Mouse (Mus musculus): Measurements from ENCODE around the gene Trmt1.

Trmt1 gene

GRCm38 (mm10) chr8:84730541-84731370, 44.6 kb downstream of the Trmt1 start:
- DNase-seq (ENCODE audit: low spot score in 2 of 2), result no peak

DNA sequence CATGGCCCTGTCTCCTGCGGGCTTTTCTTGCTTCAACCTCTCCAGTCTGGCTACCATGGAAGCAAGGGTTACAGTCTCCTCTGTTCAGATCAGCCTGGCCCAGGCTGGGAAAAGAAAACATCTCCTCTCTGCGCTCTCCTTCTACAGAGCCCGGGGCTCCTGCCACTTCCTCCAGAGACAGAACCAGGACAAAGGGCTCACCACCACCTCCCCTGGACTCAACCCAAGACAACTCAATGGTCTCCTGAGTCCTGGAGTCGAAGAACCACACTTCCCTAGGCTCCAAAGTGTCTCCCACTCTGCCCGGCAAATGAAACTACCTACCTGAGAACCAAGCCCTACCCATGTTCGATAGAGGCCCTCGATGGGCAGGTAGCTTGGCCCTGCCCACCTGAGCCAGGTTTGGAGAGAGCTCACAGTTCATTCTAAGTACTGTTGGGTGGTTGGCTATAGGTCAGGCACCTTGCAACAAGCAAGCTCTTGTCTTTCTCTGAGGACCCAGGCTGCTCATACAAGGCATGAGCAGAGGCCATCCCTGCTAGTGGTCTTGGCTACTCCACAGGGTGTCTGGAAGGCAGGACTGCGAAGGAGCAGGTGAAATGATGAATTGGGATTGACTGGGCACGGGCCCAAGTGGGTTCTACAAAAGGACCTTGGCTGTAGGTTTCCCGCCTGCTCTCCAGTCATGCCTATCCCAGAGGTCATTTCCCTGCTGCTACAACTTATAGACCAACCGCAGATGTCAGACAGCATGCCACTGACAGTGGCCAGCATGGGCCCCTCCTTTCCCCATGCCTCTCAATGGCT, 45.5 kb downstream of the Trmt1 start:
- no peak for DNase-seq (ENCODE audit: low spot score in 2 of 2)

DNA sequence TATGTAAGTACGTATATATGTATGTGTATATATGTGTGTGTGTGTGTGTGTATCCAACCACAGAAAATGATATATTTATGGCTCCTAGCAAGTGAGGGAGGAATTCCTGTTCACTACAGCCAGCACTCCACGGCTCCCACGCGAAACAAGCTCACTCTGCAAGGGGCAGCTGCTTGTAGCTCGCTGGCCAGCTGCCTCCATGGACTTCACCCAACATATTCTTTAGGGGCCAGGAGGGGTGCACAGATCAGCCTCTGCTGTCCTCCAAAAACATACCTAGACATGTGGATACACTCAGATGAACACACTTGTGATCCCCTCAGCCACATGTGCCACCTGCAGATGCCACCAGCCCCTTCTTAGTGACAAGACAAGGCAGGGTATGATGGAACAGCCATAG, 46.4 kb downstream of the Trmt1 start:
- no peak for DNase-seq (ENCODE audit: low spot score in 2 of 2)

DNA sequence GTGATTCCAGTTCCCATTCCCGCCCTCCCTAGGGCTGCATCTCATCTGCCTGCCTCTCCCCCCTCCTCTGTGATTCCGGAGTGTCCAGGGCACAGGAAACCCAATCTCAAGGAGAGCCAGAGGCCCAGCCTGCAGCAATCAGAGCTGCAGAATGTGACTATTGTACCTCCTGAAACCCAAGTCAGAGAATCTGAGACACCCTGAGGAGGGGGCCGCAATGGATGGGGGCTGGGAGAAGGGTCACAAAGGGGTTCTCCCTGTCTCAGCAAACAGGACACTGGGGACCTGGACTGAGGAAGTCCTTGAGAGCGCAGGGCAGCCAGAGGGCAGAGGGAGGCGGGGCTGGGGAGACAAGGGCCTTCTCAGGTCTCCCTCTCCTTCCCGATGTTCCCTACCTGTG, 46.9 kb downstream of the Trmt1 start:
- no peak for DNase-seq (ENCODE audit: low spot score in 2 of 2)

DNA sequence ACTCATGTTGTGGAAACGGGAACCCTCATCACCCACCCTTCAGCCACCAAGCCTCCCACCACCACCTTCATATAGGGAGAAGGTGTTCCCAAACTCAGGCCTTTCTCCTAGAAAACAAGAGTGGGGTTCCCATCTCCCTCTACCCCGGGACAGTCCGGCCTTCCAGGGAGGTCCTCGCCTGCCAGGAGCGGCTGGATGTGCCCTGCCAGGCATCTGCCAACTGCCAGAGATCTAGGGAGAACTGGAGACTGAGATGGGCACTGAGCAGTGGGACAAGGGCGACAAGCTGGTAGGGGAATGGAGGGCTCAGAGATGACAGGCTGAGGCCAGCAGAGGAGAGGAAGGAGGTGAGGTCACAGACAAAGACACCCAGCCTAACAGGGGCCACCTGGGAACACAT, 47.9 kb downstream of the Trmt1 start:
- DNase-seq (ENCODE audit: low spot score in 2 of 2), result no peak

DNA sequence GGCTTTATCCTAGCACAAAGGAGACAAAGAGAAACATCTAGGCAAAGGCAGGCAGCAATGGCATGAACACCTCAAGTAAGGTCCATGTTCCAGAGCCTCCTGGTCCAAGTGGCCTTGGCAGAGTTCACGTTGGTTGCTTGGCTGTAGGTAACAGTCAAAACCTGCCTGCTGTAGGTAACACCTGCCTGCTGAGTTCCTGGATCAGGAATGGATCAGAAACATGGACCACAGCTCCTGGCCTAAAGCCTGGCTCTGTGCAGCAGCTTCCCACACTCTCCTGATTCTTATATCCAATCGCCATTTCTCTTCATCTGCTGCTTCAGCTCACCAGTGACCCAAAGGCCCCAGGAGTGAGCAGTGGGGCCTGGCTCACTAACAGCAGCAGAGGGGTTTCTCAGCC, 48.6 kb downstream of the Trmt1 start:
- DNase-seq (ENCODE audit: low spot score in 2 of 2), result no peak

DNA sequence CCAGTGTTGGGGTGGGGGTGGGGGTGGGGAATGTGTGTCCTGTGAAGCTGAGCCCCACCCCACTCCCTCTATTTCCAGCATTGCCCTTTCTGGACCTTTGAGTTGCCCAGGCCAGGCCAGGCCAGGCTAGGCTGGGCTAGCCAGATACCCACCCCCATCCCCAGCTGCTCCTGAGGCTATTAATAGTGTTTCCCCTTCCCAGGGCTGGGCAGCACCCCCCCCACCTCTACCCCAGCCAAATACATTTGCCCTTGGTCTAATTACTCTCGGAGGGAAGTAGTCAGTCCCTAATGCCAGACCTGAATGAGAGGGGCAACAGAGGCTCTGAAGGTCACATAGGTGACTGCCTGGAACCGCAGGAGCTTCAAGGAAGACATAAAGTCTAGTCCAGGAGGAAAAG, 49.5 kb downstream of the Trmt1 start:
- no peak for DNase-seq (ENCODE audit: low spot score in 2 of 2)

DNA sequence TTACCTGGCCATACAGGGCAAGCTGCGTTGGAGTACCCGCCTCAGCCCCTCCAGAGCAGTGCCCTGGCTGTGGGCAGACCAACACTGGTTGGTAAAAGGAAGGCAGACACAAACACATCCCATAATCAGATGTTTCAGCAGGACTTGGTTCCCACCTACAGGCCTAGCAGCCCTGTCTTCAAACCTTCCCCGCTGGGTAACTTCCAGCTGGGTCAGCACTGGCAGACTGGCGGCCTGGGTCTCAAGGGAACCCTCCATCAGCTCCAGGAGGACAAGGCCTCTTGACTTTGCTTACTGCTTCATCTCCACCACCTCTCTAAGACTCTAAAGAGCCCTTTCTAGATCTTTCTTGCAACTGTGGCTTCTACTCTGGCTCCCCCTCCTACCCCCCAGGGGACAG, 50.4 kb downstream of the Trmt1 start:
- DNase-seq (ENCODE audit: low spot score in 2 of 2), result no peak

GRCm38 (mm10) chr8:84737608-84738007, 51.5 kb downstream of the Trmt1 start:
- peak; percentile 55 to 77 for DNase-seq (ENCODE audit: low spot score in 2 of 2)

DNA sequence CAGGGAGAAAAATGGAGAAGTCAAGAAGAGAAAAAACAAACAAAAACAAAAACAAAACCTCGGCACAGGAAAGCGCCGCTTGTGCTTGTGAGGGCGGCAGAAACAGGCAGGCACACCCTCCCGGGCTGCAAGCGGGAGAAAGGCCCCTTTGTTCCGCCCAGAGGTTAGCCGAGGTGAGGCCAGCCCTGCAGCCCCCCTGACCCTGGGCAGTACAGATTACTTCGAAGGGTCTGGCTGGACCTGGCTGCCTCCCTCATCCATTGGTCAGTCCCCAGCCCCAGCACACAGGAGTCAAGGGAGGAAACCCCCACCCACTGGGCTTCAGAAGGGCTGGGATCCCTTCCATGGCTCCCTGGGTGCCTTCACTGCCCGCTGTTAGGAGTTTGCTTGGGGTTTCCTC, 52.2 kb downstream of the Trmt1 start:
- DNase-seq (ENCODE audit: low spot score in 2 of 2), result no peak

- DNase-seq (ENCODE audit: low spot score in 2 of 2), result no peak
Measured at GRCm38 (mm10) chr8:84738715-84739400, 52.8 kb downstream of the Trmt1 start.

- DNase-seq (ENCODE audit: low spot score in 2 of 2), result no peak
Measured at GRCm38 (mm10) chr8:84739401-84739742, 53.3 kb downstream of the Trmt1 start.

GRCm38 (mm10) chr8:84740895-84741843, 55.1 kb downstream of the Trmt1 start:
- no peak for DNase-seq (ENCODE audit: low spot score in 2 of 2)

DNA sequence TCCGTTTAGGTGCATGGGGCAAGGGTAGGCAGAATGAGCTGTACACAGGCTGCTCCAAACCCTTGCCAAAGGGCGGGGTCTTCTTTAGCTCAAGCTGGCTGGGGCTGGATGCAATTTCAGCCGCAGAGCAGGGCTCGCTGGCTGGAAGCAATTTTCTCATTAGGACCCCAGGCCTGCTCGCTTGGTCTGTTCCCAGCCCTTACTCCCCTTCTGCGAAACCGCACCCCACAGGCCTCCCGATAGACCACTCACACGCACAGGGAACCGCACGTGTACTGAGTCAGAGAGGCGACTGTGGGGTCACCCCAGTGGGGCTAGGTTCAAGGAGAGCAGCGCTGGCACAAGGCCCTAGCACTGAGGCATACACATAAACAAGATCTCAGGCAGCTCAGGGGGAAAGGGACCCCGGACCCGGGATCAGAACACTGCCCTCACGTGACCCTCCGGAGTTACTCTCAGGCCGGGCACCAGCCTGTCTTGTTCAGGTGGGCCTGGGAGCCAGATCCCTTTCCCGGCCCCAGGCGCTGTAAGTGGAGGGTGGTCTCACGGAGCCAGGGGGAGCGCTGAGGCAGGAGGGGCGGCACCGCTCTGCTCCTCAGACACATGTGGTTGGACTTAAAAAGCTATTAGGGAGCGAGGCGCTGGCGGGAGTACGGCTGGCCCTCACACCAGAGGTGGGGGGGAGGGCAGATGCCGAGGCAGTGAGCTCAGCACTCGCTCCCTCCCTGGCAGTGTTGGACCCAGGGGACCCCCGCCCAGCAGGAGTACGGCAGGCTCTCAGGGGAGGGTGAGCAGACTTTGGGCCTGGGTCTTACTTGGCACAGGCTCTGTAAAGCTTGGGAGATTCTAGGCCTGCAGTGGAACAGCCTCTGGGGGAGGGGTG, 56.3 kb downstream of the Trmt1 start:
- DNase-seq (ENCODE audit: low spot score in 2 of 2), result no peak

DNA sequence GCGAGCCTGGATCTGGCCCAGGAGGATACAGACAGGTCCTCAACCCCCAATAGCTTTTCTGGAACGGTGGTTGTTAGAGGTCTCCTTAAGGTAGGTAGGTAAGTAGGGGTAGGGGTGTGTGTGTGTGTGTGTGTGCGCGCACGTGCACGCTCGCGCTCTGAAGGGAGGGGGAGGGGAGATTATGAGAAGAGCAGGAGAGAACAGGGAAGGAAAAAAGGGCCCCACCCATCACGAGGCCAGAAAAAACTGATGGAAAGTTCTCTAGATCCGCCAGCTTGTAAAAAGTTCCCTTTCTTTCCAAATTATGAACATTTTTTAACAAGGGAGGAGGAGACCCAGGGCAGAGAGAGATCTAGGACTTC, 56.9 kb downstream of the Trmt1 start:
- DNase-seq (ENCODE audit: low spot score in 2 of 2), result no peak

DNA sequence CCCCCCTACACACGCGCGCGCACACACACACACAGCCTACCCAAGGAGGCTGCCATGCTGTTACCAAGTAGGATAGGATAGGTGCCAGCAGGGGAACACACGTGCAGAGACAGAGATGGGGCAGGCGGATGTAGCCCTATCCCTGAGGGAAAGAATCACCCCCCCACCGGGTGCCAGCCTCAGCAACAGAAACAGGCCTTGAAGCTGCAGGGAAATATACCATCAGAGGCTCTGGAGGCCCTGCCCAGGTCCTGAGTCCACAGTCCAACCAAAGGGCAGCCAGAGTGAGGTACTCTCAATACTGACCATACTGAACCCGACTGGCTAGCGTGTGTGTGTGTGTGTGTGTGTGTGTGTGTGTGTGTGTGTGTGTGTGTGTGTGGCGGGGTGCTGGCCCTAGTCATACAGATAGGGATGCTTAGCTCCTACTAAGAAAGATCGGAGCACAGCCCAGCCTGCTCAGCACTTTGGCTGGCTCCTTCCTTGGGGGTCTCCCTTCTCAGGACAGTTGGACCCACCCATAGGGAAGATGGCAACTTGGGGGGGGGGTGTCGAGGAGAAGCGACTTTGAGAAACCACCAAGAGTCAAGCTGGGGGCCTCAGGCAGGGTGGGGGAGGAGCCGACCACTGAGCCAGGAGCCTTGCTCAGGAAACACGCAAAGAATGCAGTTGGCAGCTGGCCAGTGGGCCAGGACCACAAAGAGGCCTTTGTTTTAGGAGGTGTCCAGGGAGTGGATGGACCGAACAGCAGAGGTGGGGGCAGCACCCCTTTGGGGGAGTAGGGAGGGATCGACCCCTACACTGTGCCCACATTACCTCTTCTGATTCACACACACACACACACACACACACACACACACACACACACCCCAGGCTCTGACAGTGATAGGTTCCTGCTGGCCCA, 57.7 kb downstream of the Trmt1 start:
- peak in 1 of 2 experiments; percentile 62 for DNase-seq (ENCODE audit: low spot score in 2 of 2)

- DNase-seq (ENCODE audit: low spot score in 2 of 2), result no peak
Measured at GRCm38 (mm10) chr8:84745032-84745925, 59.2 kb downstream of the Trmt1 start.

Data from cerebellum, postnatal 4 days (tissue).